Mouse (Mus musculus): ENCODE data around the gene Pga5.

Gene Pga5

GRCm38 (mm10) chr19:10707087-10707875 lies 29.4 kb upstream of the Pga5 start:
- CTCF ChIA-PET, result no interaction called here

GRCm38 (mm10) chr19:10703470-10703869 lies 25.6 kb upstream of the Pga5 start:
- CTCF ChIA-PET, result interaction anchor here (0.6 kb wide), 1 partner anchor 132 kb away, joined by 3 read pairs; no protein-coding TSS in a partner anchor

- CTCF ChIA-PET, result no interaction called here
Measured at GRCm38 (mm10) chr19:10702125-10702524, 24.3 kb upstream of the Pga5 start.

- CTCF ChIA-PET, result no interaction called here
Measured at GRCm38 (mm10) chr19:10701013-10701726, 23.3 kb upstream of the Pga5 start.

GRCm38 (mm10) chr19:10699851-10700250 lies 22.0 kb upstream of the Pga5 start:
- CTCF ChIA-PET, result no interaction called here

GRCm38 (mm10) chr19:10698131-10698991 lies 20.5 kb upstream of the Pga5 start:
- CTCF ChIA-PET, result no interaction called here

GRCm38 (mm10) chr19:10695801-10696200 lies 17.9 kb upstream of the Pga5 start:
- CTCF ChIA-PET, result interaction anchor here (0.7 kb wide), 1 partner anchor 28 kb away, joined by 4 read pairs; no protein-coding TSS in a partner anchor

- CTCF ChIA-PET, result no interaction called here
Measured at GRCm38 (mm10) chr19:10693926-10694682, 16.2 kb upstream of the Pga5 start.

- CTCF ChIA-PET, result no interaction called here
Measured at GRCm38 (mm10) chr19:10692361-10692760, 14.5 kb upstream of the Pga5 start.

GRCm38 (mm10) chr19:10691660-10692059 lies 13.8 kb upstream of the Pga5 start:
- CTCF ChIA-PET, result interaction anchor here (0.6 kb wide), 1 partner anchor 108 kb away, joined by 7 read pairs; no protein-coding TSS in a partner anchor

GRCm38 (mm10) chr19:10691121-10691520 lies 13.2 kb upstream of the Pga5 start:
- CTCF ChIA-PET, result interaction anchor here (0.6 kb wide), 1 partner anchor 107 kb away, joined by 7 read pairs; no protein-coding TSS in a partner anchor

- CTCF ChIA-PET, result no interaction called here
Measured at GRCm38 (mm10) chr19:10690336-10690735, 12.5 kb upstream of the Pga5 start.

- CTCF ChIA-PET, result no interaction called here
Measured at GRCm38 (mm10) chr19:10689470-10690166, 11.7 kb upstream of the Pga5 start.

- CTCF ChIA-PET, result no interaction called here
Measured at GRCm38 (mm10) chr19:10688537-10689352, 10.9 kb upstream of the Pga5 start, which contains the start of gene Vps37c. Gene Vps37c, plus strand, starts transcription at chr19:10688735.

- CTCF ChIA-PET, result interaction anchor here (0.5 kb wide), 1 partner anchor 252 kb away, joined by 3 read pairs; no protein-coding TSS in a partner anchor
Measured at GRCm38 (mm10) chr19:10685727-10686126, 7.9 kb upstream of the Pga5 start.

- CTCF ChIA-PET, result interaction anchor here (0.5 kb wide), 1 partner anchor 253 kb away, joined by 3 read pairs; no protein-coding TSS in a partner anchor
Measured at GRCm38 (mm10) chr19:10685081-10685480, 7.2 kb upstream of the Pga5 start.

GRCm38 (mm10) chr19:10681571-10681970 lies 3.7 kb upstream of the Pga5 start:
- CTCF ChIA-PET, result no interaction called here

- CTCF ChIA-PET, result interaction anchor here (0.6 to 2.3 kb wide), 5 partner anchors 13 to 301 kb away, joined by 3 to 9 read pairs (median 4); no protein-coding TSS in a partner anchor
Measured at GRCm38 (mm10) chr19:10678772-10679067, 849 bp upstream of the Pga5 start.

- CTCF ChIA-PET, result no interaction called here
Measured at GRCm38 (mm10) chr19:10676656-10677055, 1.2 kb downstream of the Pga5 start.

- CTCF ChIA-PET, result no interaction called here
Measured at GRCm38 (mm10) chr19:10673275-10673674, 4.6 kb downstream of the Pga5 start.

All from spleen, embryonic (tissue).